Mouse (Mus musculus) midbrain, postnatal 0 days (tissue): ENCODE results near the gene Zc3h7b. TPM values are rescaled to one million over a fixed set of nuclear protein-coding genes. Genes with fewer than 3 reads are reported as not detected.

ENCODE experiments used
- ATAC-seq: fragments of 200-750 bp; cut with Nextera tagmentation; 2 replicates; pipeline ENCODE4 v1.8.0; 2017; ENCODE audit warnings: moderate number of reproducible peaks, mild to moderate bottlenecking, moderate TSS enrichment, moderate library complexity; ENCODE audit not compliant: low FRiP score
- DNase-seq: peaks from one replicate; pipeline ENCODE4 v3.0.0-alpha.2; 2015; ENCODE audit warnings: low spot score
- H3K27ac ChIP-seq: fragments of 300-500 bp; sonication (generic); 2 replicates; pipeline ENCODE4 v1.5.1; 2014; ENCODE audit warnings: low read depth, mild to moderate bottlenecking, low read length, mixed read lengths
- H3K27me3 ChIP-seq: fragments of 300-500 bp; sonication (generic); 2 replicates; pipeline ENCODE4 v1.6.1; 2014; ENCODE audit warnings: low read length, control low read depth, mixed read lengths; ENCODE audit not compliant: insufficient read depth
- H3K36me3 ChIP-seq: fragments of 300-500 bp; sonication (generic); 2 replicates; pipeline ENCODE4 v1.6.1; 2014; ENCODE audit warnings: low read length, control low read depth, mixed read lengths; ENCODE audit not compliant: insufficient read depth
- H3K4me1 ChIP-seq: fragments of 300-500 bp; sonication (generic); 2 replicates; pipeline ENCODE4 v1.6.1; 2014; ENCODE audit warnings: mild to moderate bottlenecking, control low read depth, antibody characterized with exemption, low read length, mixed read lengths; ENCODE audit not compliant: insufficient read depth
- H3K4me2 ChIP-seq: fragments of 300-500 bp; sonication (generic); 2 replicates; pipeline ENCODE4 v1.6.1; 2014; ENCODE audit warnings: low read depth, mild to moderate bottlenecking, low read length, mixed read lengths; ENCODE audit not compliant: poor library complexity, severe bottlenecking
- H3K4me3 ChIP-seq: fragments of 300-500 bp; sonication (generic); 2 replicates; pipeline ENCODE4 v1.5.1; 2014; ENCODE audit warnings: low read depth, mild to moderate bottlenecking, low read length, moderate library complexity
- H3K9ac ChIP-seq: fragments of 300-500 bp; sonication (generic); replicated peaks from 2 replicates; pipeline ENCODE4 v1.6.1; 2014; ENCODE audit warnings: mild to moderate bottlenecking, low read length, moderate library complexity, mixed read lengths; ENCODE audit not compliant: poor library complexity, severe bottlenecking
- H3K9me3 ChIP-seq: fragments of 300-500 bp; sonication (generic); 2 replicates; pipeline ENCODE4 v1.6.1; 2016; ENCODE audit warnings: low read length, control low read depth
- CTCF ChIP-seq: IDR thresholded peaks from 2 replicates; pipeline ENCODE4 v1.5.1; 2016; ENCODE audit warnings: antibody characterized with exemption, mild to moderate bottlenecking
- WGBS: fragments of 180-500 bp; shearing (Covaris S2); extraction: QIAGEN DNeasy Blood & Tissue Kit; methylation state at CpG from one replicate; pipeline ENCODE4 v1.1.7; 2014; 5-methylcytosine and 5-hydroxymethylcytosine counted together
- polyA plus RNA-seq: library from polyadenylated mRNA; unstranded; fragments of >200 nt; fragmentation: Nextera tagmentation; extraction: Ambion mirVana; gene quantifications from 2 replicates; pipeline ENCODE4 v1.2.1, GENCODE M21; 2015
- total RNA-seq: library from RNA; depleted of rRNA; stranded (reverse); fragments of >200 nt; gene quantifications from 2 replicates; pipeline ENCODE4 v1.2.3, GENCODE M21; 2014

Gene Zc3h7b
- total and polyA plus RNA-seq, 2 experiments from 2014 or later: 43.9 to 154 TPM

DNA sequence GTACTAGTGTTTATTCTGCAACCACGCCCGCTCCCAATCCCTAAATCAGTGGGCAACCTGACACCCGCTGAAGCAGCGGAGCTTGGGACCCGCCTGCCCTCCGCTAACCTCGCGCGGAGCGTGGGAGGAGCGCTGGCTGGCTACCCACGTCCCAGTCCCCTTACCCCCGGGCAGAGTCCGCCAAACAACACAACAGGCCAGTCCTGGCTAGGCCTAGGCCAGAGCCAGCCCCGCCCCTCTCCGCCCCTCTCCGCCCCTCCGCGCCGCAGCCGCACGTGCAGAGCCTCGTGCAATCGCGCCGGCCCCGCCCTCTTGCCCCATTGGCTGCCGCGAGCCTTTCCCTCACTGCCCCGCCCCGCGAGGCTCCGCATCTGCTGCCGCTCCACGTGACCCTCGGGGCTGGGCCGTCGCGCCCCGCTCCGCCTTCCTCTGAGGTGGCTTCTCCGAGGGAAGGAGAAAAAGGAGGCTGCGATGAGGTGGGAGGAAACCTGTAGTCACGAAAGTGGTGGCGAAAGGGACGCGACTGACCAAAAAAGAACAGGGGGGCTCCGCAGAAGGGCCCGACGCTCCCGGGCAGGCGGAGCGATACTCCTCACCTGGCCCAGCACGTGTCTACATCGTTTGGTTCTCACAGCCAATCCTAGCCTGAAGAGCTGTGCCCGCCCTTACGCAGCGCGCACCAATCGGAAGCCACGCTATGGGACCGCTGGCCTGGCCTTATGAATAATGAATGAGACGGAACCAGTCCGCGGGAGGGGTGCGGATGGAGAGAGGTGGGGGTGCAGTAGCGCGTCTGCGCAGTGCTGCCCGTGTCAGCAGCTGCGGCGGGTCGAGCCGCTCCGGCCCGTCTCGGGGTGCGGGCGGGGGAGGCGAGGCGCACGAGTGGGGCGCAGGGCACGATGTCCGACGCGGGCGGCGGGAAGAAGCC is 66.1 kb downstream of the Zc3h7b start:
- WGBS: under 1% methylated on average over 86 of the region's 89 CpGs

DNA sequence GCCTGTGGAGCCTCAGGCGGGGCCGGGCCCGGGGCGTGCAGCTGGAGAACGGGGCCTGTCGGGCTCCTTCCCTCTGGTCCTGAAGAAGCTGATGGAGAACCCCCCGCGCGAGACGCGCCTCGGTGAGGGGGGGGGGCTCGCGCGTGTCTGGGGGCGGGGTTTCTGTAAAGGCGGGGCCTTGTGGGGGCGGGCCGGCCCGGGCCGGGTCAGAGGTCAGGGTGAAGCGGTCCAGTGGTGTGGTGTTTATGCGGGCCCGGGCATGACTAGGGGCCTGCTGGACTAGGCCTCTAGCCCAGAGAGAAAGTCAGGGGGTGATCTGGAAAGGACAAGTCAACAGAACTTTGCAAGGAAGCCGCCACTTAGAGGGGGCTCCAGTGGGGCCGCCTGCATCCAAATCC is 66.7 kb downstream of the Zc3h7b start:
- peak; percentile 4 for ATAC-seq
- Histone ChIP-seq H3K36me3 (peaks cover 15% of the 10 kb centered on the region), H3K9ac (peak overlapping the region; percentile 93), H3K4me2 (peak overlapping the region; percentile 71), H3K27me3 (no peaks in the 10 kb centered on the region), H3K4me3 (peak overlapping the region; percentile 86), H3K4me1 (peaks cover 6% of the 10 kb centered on the region), H3K9me3 (no peaks in the 10 kb centered on the region), H3K27ac (peak overlapping the region; percentile 85)
- 0% methylated on average over 11 of the region's 26 CpGs for WGBS
- TF ChIP-seq CTCF: no peak
- no peak for DNase-seq

More for the DNA sequence above, 66.1 kb downstream of the Zc3h7b start:
- no peaks in the 10 kb centered on the region for H3K9me3 ChIP-seq
- no peaks in the 10 kb centered on the region for H3K27me3 ChIP-seq
- peak overlapping the region; percentile 86 for H3K4me3 ChIP-seq
- H3K4me1 ChIP-seq: peaks cover 6% of the 10 kb centered on the region
- peak overlapping the region; percentile 93 for H3K9ac ChIP-seq
- TF ChIP-seq CTCF: no peak
- H3K36me3 ChIP-seq: peaks cover 9% of the 10 kb centered on the region; the same call in 1 of the 2 replicates
- H3K4me2 ChIP-seq: peak overlapping the region; percentile 73
- peak overlapping the region; percentile 90 for H3K27ac ChIP-seq
- DNase-seq (peak; percentile 99), ATAC-seq (peak; percentile 99)

DNA sequence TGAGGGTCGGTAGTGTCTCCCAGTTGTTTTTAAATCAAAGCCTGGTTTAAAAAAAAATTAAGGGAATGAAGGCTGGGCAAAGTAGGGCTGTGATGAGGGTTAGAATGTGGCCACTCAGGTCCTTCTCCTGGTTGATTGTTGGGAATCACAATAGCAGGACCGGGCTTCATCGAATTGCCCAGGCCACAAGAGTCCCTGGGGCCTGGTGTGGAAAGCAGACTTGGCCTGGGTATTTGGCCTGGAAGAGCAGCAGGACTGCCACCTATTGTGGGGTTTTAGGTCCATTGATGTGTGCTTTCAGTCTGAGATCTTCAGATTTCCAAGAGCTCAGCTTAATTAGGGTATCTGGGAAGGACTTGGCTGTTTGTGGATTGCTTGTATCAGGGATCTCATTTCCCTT is 67.4 kb downstream of the Zc3h7b start:
- ATAC-seq (no peak), DNase-seq (no peak)
- H3K4me1 ChIP-seq: peaks cover 6% of the 10 kb centered on the region
- H3K36me3 ChIP-seq: peaks cover 22% of the 10 kb centered on the region
- no peaks in the 10 kb centered on the region for H3K27me3 ChIP-seq
- peak overlapping the region; percentile 93 for H3K9ac ChIP-seq
- H3K27ac ChIP-seq: no peak overlapping the region
- peak overlapping the region; percentile 86 for H3K4me3 ChIP-seq
- peak overlapping the region; percentile 71 for H3K4me2 ChIP-seq
- no peaks in the 10 kb centered on the region for H3K9me3 ChIP-seq
- no peak for TF ChIP-seq CTCF
- 22% methylated on average over 3 of the region's 3 CpGs for WGBS

DNA sequence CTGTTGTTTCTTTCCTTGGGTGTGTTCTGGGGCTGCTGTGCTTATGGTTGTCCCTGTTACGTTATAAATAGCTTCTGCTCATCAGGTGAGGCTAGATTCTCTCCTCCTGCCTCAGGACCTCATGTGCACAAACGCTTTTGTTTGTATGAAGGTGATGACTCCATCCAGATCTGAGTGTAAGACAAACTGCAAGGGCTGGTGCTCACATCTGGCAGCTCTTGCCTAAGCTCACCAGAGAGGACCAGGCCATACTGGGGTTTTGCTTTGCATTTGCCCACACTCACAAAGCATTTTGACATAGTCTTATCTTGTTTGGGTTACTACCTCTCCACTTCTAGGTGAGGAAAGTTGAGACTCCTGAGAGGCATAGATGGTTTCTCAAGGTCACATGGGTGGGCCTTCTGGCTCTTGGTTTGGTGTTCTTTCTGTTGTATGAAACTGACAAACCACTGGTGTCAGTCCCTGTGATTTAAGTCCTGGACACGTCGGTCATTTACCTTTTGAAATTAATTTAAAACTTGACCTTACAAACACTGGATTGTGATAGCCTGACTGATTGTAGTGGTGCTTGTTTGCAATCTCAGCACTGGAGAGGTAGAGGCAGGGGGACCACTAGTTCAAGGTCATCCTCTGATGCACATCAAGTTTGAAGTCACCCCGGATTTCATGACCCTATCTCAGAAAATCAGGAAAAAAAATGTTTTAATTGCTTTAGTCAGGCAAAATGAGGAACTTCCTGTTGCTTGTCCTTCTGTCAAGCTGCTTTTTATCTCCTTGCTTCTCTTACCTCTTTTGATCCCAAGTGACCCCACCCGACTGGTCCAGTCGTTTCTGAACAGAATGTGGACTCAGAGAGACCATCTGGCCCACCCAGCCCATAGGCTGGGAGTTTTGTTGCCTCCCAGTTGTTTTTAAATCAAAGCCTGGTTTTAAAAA is 68.1 kb downstream of the Zc3h7b start:
- ATAC-seq: no peak
- no peak for DNase-seq
- no peak for TF ChIP-seq CTCF
- Histone ChIP-seq H3K9me3 (no peaks in the 10 kb centered on the region), H3K27me3 (no peaks in the 10 kb centered on the region), H3K9ac (0 out of 2 replicates have a peak overlapping the region, but pooled peaks have one; percentile 24), H3K27ac (no peak overlapping the region), H3K36me3 (peaks cover 28% of the 10 kb centered on the region), H3K4me2 (peak overlapping the region; percentile 71), H3K4me3 (peak overlapping the region; percentile 86), H3K4me1 (peaks cover 6% of the 10 kb centered on the region)
- WGBS: 73% methylated on average over 7 of the region's 7 CpGs

DNA sequence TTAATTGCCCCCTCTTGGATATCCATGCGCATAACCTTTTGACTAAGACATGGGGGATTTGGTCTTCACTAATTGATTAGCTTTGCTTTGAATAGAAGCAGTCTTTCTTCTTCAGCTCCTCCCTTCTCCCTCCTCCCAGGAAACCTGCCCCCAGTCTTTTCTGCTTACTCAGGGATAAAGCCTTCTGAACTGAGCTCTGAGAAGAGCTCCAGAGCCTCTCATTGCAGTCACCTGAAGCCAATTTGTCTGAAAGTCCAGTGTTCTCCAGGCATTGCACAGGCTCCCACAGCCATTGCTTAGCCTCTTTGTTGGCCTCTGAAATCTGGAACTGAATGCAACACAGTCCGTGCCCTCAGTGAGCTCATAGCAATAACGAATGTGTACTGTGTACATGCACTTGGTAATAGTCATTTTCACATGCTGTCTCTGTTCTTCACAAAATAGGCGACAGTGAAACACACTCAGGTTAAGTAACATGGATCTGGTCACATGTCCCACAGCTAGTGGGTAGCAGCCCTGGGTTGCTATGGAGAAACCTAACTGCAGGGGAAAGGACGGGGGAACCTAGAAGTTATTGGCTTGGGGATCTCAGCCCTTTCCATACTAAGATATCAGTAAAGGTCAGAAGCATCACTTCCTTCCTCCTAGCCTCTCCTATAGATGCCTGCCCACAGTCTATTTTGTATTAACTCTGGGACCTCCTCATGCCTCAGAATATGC is 69.3 kb downstream of the Zc3h7b start:
- Histone ChIP-seq H3K9me3 (no peaks in the 10 kb centered on the region), H3K4me1 (peaks cover 6% of the 10 kb centered on the region), H3K27me3 (no peaks in the 10 kb centered on the region), H3K36me3 (peaks cover 29% of the 10 kb centered on the region), H3K9ac (peak overlapping the region; percentile 46; the same call in 1 of the 2 replicates), H3K4me3 (no peak overlapping the region), H3K4me2 (no peak overlapping the region), H3K27ac (no peak overlapping the region)
- ATAC-seq (no peak), DNase-seq (no peak)
- TF ChIP-seq CTCF: no peak
- 64% methylated on average over 5 of the region's 5 CpGs for WGBS
